Mouse (Mus musculus): Measurements from ENCODE around the gene Klf1.

GRCm38 (mm10) chr8:84889141-84889540 lies 12.6 kb upstream of the Klf1 start:
- TF ChIP-seq CTCF (IDR thresholded peaks at IDR 0.05; ENCODE audit: low read depth) (no peak), EP300 (IDR thresholded peaks at IDR 0.05; ENCODE audit: low read depth) (no peak)
